ENCODE assay signal across 9 mouse cellular contexts in genomic region chr7:142656055-142656454, GRCm38 (mm10). TPM values are rescaled to one million over a fixed set of nuclear protein-coding genes. Genes with fewer than 3 reads are reported as not detected.
DNase-seq lines count a peak whose midpoint lies in the region; ATAC-seq lines count a peak whose summit lies in the region.
"Had no signal": no experiment of that assay in that cellular context is flagged by ENCODE, and none has a peak within 500 bp of the region (broad histone marks: within the 10 kb centered on the region; RNA-seq: fewer than 3 reads in every experiment).

No protein-coding gene starts in this region.

- ATAC-seq in heart, embryonic 12.5 days (ENCODE audit: insufficient number of reproducible peaks, low FRiP score) = peak; percentile 27
- no peak for ATAC-seq in hindbrain, embryonic 11.5 days (ENCODE audit: low FRiP score)
- ATAC-seq in liver, embryonic 15.5 days (ENCODE audit: insufficient read depth) = peak; percentile 13; the same call in 1 of the 2 replicates

- no peak for DNase-seq in heart, adult 8-10 months (ENCODE audit: low spot score)
- peak; percentile 64 for DNase-seq in embryo, embryonic 10.5 days (ENCODE audit: low spot score)
- peak; percentile 33 for DNase-seq in hindbrain, embryonic 11.5 days (ENCODE audit: low spot score)
- DNase-seq in spleen, postnatal 10 days (ENCODE audit: low spot score in 2 of 2) = no peak
- no peak for DNase-seq in layer of hippocampus, adult 11-12 months (ENCODE audit: low spot score)
- DNase-seq in left cerebral cortex, adult 8-10 months (ENCODE audit: low spot score in 2 of 2) = no peak
- DNase-seq: thymus, postnatal 36 days had no signal

- H3K27me3 ChIP-seq in heart, embryonic 12.5 days (replicated peaks) = peaks cover 76% of the 10 kb centered on the region
- H3K27me3 ChIP-seq in hindbrain, embryonic 11.5 days (ENCODE audit: control insufficient read depth, insufficient read depth, low read length) = peaks cover 82% of the 10 kb centered on the region
- peaks cover 89% of the 10 kb centered on the region for H3K27me3 ChIP-seq in liver, embryonic 15.5 days

- peaks cover 43% of the 10 kb centered on the region for H3K36me3 ChIP-seq in heart, embryonic 12.5 days
- H3K36me3 ChIP-seq in hindbrain, embryonic 11.5 days (ENCODE audit: control insufficient read depth, insufficient read depth, low read length) = no peaks in the 10 kb centered on the region
- H3K36me3 ChIP-seq in liver, embryonic 15.5 days (replicated peaks) = no peaks in the 10 kb centered on the region

- peak overlapping the region; percentile 97 for H3K9ac ChIP-seq in heart, embryonic 12.5 days
- no peak overlapping the region for H3K9ac ChIP-seq in hindbrain, embryonic 11.5 days (ENCODE audit: low read depth, low read length)
- no peak overlapping the region for H3K9ac ChIP-seq in liver, embryonic 15.5 days

- peak overlapping the region; percentile 62 for H3K4me3 ChIP-seq in heart, embryonic 12.5 days
- no peak overlapping the region for H3K4me3 ChIP-seq in hindbrain, embryonic 11.5 days (ENCODE audit: low read depth, low read length)
- peak overlapping the region; percentile 35 for H3K4me3 ChIP-seq in liver, embryonic 15.5 days (replicated peaks)

- no peaks in the 10 kb centered on the region for H3K9me3 ChIP-seq in heart, embryonic 12.5 days (replicated peaks)
- H3K9me3 ChIP-seq in hindbrain, embryonic 11.5 days (ENCODE audit: control insufficient read depth, low read length) = no peaks in the 10 kb centered on the region
- H3K9me3 ChIP-seq in liver, embryonic 15.5 days (replicated peaks) = no peaks in the 10 kb centered on the region

- WGBS in heart, embryonic 12.5 days = 23% methylated on average over 4 of the region's 4 CpGs
- 29% methylated on average over 4 of the region's 4 CpGs for WGBS in hindbrain, embryonic 11.5 days
- 45% methylated on average over 4 of the region's 4 CpGs for WGBS in liver, embryonic 15.5 days (ENCODE audit: insufficient replicate concordance)

- peak overlapping the region; percentile 65 for H3K27ac ChIP-seq in heart, embryonic 12.5 days (ENCODE audit: poor library complexity, severe bottlenecking)
- no peak overlapping the region for H3K27ac ChIP-seq in hindbrain, embryonic 11.5 days (ENCODE audit: low read depth, low read length)
- H3K27ac ChIP-seq in liver, embryonic 15.5 days (replicated peaks) = 0 out of 2 replicates have a peak overlapping the region, but pooled peaks have one; percentile 38

- peaks cover 19% of the 10 kb centered on the region for H3K4me1 ChIP-seq in heart, embryonic 12.5 days (replicated peaks)
- peaks cover 26% of the 10 kb centered on the region for H3K4me1 ChIP-seq in hindbrain, embryonic 11.5 days (replicated peaks; ENCODE audit: control insufficient read depth, insufficient read depth, low read length)
- 0 out of 2 replicates have a peak, but pooled peaks cover 4% of the 10 kb centered on the region for H3K4me1 ChIP-seq in liver, embryonic 15.5 days (replicated peaks)

- H3K4me2 ChIP-seq in heart, embryonic 12.5 days = peak overlapping the region; percentile 72
- no peak overlapping the region; the same call in 1 of the 2 replicates for H3K4me2 ChIP-seq in hindbrain, embryonic 11.5 days (replicated peaks; ENCODE audit: low read depth, low read length)
- peak overlapping the region; percentile 25 for H3K4me2 ChIP-seq in liver, embryonic 15.5 days

RNA-seq across cellular contexts. Expression of gene Igf2, which starts 10.6 kb away (rescaled TPM):
- 1,315 and 1,354 TPM in 2 replicates for polyA plus RNA-seq in heart, embryonic 12.5 days (2016; fragmentation: Nextera tagmentation; extraction: Ambion mirVana)
- 10 to 100 TPM; 53.1 to 76.2 (median 63.4) TPM for total RNA-seq in heart, adult 8-10 months (2022)
- 189 and 268 TPM in 2 replicates for polyA plus RNA-seq in hindbrain, embryonic 11.5 days (2014; fragmentation: Nextera tagmentation; extraction: Ambion mirVana)
- 619 and 685 TPM in 2 replicates for polyA plus RNA-seq in liver, embryonic 15.5 days (2015; fragmentation: Nextera tagmentation; extraction: Ambion mirVana)
- total RNA-seq in left cerebral cortex, adult 8-10 months (2022) = 10 to 100 TPM; 82.1 to 99.4 (median 88.8) TPM

RNA-seq across cellular contexts. Expression of gene Gm49394, which starts 13.7 kb away (rescaled TPM):
- polyA plus RNA-seq in heart, embryonic 12.5 days (2016; fragmentation: Nextera tagmentation; extraction: Ambion mirVana) = 0.04 and 0.21 TPM in 2 replicates
- total RNA-seq in heart, adult 8-10 months (2022) = under 1 TPM in 1 of 4 experiments, not detected in 3; 0.09 TPM
- not detected in 2 replicates for polyA plus RNA-seq in hindbrain, embryonic 11.5 days (2014; fragmentation: Nextera tagmentation; extraction: Ambion mirVana)
- 0.08 TPM in 1 of 2 replicates, not detected in the other for polyA plus RNA-seq in liver, embryonic 15.5 days (2015; fragmentation: Nextera tagmentation; extraction: Ambion mirVana)
- total RNA-seq in left cerebral cortex, adult 8-10 months (2022) = not detected

Comparison
In these comparisons a context has a peak if more than half of its experiments do, and no peak if none do; other contexts are left out.
1. DNase-seq: peak in embryo, embryonic 10.5 days (single experiment) and hindbrain, embryonic 11.5 days (single experiment); none in heart, adult 8-10 months (single experiment), spleen, postnatal 10 days (0 of 2), layer of hippocampus, adult 11-12 months (single experiment) and left cerebral cortex, adult 8-10 months (0 of 2).